Mouse (Mus musculus) A20 (cell line): Measurements from ENCODE around the gene Atp11a.

Experiments
- DNase-seq: peaks from one replicate; pipeline ENCODE4 v3.0.0-alpha.2; 2011; ENCODE audit warnings: low read depth, low spot score

Atp11a gene

DNA sequence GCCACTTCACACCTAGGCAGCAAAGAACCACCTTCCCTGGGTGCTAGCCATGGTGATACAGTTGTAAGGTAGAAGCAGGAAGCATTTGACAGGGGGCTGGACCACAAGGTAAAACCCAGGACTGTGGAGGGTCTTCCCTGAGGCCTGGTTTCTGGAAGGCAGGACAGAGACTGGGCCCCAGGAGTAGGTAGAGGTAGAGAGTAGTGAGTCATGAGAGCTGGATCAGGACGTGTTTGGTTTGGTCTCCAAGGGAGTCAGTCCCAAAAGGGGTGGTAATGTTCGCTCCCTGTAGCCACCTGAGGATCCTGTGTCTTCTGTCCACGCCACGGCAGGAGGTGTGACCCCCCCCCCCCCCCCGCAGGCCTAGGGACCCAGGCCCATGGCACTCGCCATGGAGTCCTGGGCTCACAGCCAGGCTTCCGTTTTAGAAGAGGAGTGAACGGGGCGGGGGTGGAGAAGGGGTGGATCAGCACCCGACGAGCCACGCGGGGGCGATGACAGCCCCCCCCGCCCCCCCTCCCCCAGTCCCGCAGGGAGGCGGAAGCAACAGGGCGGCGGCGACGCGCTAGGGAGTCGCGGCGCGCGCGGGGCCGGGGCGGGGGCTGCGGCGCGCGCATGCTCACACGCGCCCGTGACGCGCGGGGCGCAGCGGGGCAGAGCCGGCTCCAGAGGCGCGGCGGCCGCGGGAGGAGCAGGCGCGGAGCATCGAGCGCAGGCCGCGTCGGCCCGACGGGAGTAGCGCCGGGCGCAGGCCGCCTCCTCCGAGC lies at the start of gene Atp11a:
Gene Atp11a, plus strand, starts transcription at position 624 of the 767 bp plus-strand sequence.
- no peak for DNase-seq

GRCm38 (mm10) chr8:12711623-12712022 lies 45.2 kb upstream of the Atp11a start:
- no peak for DNase-seq

DNA sequence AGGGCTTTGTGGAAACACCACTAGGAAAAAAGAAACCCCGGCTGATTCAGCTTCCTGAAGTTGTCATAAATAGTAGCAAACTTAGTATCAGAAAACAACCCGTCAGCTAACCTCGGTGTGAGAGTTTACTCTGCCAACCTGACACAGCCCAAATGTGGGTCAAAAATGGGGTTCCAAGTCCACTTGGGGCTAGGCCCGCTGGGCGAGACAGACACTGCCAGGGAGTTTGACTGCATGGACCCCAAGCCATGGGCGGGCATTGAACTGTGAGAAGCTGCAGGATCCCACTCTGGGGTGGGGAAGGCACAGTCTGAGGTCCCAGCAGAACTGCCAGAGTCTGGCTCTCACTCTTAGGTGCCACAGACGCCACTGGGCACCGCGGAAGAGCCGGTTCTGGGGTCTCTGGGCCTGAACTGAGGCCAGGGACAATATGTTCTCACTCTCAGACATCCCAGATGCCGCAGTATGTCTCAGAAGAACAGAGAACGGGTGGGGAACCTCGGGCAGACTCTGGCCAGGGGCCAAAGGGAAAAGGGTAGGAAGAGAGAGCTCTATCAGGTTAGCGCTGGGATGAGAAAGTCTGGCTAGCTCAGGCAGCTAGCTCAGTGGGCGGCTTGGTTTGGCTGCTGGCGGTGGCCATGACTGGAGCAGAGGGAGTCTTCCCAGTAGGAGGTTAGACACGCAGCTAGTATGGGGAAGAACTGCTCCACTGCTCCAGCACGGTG lies 40.8 kb upstream of the Atp11a start:
- no peak for DNase-seq

- no peak for DNase-seq
Measured at GRCm38 (mm10) chr8:12719091-12719490, 37.7 kb upstream of the Atp11a start.

DNA sequence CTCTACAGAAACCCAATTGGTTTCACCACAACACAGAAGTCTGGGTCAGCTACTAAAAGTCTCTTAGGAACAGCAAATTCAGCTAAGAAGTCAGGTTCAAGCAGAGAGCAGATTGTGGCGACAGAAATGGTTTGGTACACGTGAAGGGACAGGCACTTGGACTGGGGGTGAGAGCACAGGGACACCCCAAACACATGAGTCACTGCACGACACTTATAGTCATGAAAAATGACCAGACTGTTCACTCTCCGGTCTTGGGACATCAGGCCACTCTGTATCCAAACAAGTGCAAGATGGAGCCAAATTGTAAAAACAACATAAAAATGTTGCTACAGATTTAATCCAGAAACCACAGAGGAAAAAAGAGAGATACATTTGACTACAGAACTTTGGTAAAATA lies 28.2 kb upstream of the Atp11a start:
- DNase-seq: no peak

DNA sequence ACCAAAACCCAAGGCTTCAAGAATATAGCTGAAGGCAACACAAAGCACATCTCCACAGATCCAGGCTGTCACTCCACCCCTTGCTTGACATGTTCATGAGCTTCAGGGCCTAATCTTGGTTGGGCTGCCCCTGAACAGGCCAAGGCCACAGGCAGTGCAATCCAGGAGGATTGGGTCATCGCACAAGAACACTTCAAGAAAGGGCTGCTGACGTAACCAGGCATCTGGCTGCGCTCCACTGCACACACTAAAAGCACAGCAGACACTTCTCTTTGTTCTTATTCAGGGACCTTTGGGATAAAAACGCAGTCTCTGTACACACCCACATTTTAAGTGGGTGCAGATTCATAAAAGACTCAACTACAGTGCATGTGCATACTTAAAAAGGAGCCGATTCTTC lies 26.0 kb upstream of the Atp11a start:
- no peak for DNase-seq

GRCm38 (mm10) chr8:12732431-12732830 lies 24.4 kb upstream of the Atp11a start:
- DNase-seq: no peak

DNA sequence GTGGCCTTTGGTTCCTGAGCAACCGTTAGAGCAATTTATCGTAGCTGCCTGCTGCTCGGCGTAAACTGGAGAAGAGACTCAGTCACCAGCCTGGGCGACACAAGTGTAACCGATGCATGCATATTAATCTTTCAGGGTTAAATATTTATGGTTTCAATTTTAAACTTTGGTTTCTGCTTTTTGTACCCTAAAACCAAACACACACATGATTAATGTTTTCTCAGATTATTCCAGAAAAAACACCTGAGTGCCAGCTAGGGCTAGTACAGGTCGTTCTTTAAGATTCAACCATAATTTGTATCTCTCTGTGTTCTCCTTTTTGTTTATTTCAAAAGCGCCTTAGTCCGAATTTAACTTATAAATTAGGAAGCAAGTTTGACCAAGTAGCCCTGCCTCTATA lies 17.7 kb upstream of the Atp11a start:
- DNase-seq: no peak

- no peak for DNase-seq
Measured at GRCm38 (mm10) chr8:12743390-12743789, 13.4 kb upstream of the Atp11a start.

DNA sequence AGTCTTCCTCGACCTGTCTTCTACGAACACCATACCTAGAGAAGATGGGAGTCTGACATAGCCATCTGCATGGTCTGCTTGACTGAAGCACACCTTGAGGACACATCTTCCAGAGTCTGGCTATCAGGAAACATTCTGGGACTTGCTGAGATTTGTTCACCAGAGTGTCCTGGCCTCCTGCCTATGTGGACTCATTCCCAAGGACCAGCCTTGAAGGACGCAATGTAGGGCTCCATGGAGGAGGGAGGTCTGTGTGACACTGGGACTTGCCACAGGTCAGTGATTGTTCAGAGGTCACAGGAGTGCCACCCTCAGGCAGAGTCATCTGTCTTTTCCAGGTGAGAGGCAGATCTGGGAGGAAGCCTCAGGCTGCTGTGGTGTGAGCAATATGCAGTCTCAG lies 8.6 kb upstream of the Atp11a start:
- no peak for DNase-seq

DNA sequence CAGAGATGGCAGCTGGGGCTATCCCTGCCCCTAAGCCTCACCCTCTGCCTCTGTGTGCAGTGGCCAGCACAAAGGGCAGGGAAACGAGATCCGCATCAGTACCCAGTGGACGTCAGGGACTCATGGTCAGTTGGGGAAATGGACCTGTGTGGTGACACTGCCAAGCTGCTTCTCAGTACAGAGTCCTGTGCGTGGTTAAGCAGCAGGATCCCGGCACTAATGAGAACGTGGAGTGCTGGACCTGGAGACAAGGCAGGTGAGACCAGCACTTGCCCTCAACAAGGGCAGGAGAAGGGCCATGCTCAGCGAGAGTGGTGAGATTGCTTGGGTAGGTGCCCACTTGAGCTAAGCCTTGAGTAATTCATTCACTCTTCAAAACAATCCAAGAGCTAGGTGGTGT lies 7.7 kb upstream of the Atp11a start:
- DNase-seq: no peak

DNA sequence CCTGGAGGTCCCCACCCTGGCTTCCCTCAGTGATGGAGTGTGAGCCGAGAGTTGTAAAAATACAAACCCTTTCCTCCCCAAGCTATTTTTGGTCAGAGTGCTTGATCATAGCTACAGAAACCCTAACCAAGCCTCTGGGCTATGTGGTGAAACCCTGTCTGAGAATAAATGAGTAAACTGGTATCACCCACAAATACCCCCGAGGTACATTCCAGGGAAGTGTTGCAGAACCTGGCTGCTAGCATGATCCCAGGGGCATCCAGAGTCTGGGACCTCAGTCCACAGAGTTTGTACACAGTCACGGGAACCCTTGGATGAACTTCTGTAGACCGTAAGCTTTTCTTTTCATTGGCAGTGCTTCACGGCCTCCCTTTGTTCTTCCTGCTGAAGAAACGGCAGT lies 3.8 kb upstream of the Atp11a start:
- DNase-seq: no peak

- no peak for DNase-seq
Measured at GRCm38 (mm10) chr8:12754115-12754514, 2.7 kb upstream of the Atp11a start.

DNA sequence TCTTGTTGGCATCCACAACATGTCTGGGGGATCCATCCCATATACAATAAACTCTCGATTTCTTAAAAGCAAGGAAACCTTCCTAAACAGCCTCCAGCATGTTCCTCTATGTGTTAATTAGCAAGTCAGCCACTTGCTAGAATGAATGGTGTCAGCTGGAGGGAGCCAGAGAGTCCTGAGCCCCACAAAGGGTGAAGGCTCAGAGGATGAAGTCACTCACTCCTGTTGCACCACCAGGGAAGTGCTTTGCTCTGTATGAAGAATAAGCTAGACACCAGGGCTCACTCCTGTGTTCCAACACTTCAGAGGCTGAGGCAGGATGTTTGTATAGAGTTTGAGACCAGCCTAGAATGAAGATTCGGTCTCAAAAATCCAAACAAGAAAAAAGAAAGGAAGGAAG lies 1.5 kb upstream of the Atp11a start:
- DNase-seq: peak; percentile 3

DNA sequence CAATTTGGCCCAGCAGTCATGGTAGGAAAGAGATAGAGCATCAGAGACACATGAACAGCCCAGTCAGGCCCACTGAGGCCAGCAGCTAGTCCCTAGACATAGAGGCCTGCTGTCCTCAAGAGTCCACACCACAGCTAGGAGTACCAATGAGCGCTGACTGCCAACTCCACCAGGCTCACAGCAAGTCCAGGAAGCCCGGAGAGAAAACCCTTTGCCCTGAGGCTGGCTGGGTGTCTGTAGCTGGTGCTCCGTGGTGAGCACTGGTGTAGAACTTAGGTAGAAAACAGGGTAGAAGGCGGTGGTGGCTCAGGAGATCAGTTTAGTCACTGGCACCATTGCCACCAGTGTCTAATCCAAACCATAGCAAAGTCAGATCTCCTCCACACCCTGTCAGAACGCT lies 988 bp upstream of the Atp11a start:
- DNase-seq: no peak

DNA sequence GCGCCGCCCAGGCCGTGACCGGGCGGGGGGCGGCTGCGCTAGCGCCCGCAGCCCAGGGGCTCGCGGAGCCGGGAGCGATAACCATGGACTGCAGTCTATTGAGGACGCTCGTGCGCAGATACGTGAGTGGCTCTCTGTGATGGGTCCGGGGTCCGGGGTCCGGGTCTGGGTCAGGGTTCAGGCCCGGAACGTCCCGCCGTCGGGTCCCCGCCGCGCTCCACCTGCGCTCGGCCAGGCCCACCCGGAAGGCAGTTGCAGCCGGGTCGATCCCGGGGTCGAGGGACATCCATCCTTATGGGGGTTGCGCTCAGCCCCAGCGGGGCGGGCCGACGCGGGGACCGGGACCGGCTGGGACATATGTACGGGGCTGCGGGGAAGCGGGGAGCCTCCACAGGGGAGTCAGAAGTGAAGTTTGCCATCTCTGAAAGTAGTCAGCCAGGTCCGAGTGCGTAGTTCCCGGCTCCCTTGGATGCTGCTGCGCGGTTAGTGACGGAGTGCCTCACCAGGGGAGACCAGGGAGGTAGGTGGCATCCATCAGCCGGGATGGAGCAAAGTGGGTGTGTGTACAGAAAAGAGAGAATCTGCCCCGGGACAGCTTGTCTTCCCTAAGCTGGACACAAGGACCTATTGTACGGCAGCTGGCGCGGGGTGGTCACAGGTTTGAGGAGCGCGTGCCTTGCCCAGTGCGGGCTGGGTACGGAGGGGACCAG lies 572 bp downstream of the Atp11a start:
- DNase-seq: no peak

DNA sequence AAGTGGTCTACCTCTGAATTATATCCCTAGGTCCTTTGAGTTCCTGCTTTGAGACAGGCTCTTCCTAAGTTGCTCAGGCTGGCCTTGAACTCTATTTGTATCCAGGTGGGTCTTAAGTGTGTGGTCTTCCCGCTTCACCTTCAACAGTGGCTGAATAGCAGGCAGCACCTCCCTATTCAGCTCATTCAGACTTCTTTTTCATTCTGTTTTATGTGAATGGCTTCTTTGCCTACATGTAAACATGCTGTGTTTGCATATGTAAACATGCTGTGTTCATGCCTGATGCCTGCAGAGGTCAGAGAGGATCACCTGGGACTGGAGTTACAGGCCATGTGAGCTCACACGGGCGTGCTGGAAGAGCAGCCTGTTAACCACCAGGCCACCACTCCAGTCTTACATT lies 3.1 kb downstream of the Atp11a start:
- DNase-seq: no peak

GRCm38 (mm10) chr8:12761873-12762272 lies 5.1 kb downstream of the Atp11a start:
- DNase-seq: no peak

GRCm38 (mm10) chr8:12763565-12764108 lies 6.8 kb downstream of the Atp11a start:
- DNase-seq: no peak

DNA sequence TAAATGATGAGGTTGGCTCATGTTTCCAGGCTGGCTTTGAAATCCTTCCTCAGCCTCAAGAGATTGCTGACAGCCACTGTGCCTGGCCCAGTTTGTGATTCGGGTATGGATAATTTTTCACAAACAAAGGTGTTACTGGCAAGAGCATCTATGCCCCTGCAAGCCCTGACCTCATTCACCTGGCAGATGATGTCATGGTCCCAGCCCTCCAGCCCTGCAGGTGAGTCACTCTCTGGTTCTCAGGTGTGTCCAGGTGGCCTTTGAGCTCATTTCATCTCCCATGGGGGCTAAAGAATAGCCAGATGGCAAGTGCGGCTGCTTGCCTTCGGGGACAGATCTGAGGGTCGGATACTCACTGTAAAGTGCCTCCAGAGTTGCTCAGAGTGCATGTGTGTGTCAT lies 8.2 kb downstream of the Atp11a start:
- DNase-seq: no peak

DNA sequence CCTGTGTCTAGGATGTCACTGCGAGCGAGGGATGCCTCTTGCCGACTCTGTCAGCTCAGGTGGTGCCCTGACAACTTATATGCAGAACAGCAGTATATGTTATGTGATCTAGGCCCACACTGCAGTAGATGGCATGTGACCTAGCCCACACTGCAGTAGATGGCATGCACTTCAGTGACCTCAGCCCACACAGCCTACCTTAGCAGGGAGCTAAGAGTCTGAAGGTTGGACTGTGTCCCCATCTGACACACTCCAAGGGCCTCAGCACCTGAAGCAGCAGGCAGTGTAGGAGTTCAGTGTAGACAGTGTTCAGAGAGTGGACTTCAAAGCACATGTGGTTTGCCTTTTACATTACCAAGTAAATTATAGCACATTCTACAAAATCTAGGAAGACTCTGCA lies 10.4 kb downstream of the Atp11a start:
- DNase-seq: no peak

- no peak for DNase-seq
Measured at GRCm38 (mm10) chr8:12768747-12769146, 11.9 kb downstream of the Atp11a start.
